Mouse (Mus musculus) stomach, embryonic 15.5 days (tissue): ENCODE data around the gene F2rl2. TPM values are rescaled to one million over a fixed set of nuclear protein-coding genes. Genes with fewer than 3 reads are reported as not detected.

Source experiments
- ATAC-seq: fragments of 200-750 bp; cut with Nextera tagmentation; 2 replicates; pipeline ENCODE4 v1.8.0; 2017; ENCODE audit warnings: low read depth, moderate number of reproducible peaks, moderate TSS enrichment; ENCODE audit not compliant: insufficient read depth, low FRiP score
- H3K27ac ChIP-seq: fragments of 300-500 bp; sonication (generic); 2 replicates; pipeline ENCODE4 v1.5.1; 2015; ENCODE audit warnings: mild to moderate bottlenecking, inconsistent platforms
- H3K27me3 ChIP-seq: fragments of 300-500 bp; sonication (generic); replicated peaks from 2 replicates; pipeline ENCODE4 v1.6.1; 2015; ENCODE audit warnings: inconsistent platforms
- H3K36me3 ChIP-seq: fragments of 300-500 bp; sonication (generic); 2 replicates; pipeline ENCODE4 v1.6.1; 2015; ENCODE audit warnings: inconsistent platforms
- H3K4me1 ChIP-seq: fragments of 300-500 bp; sonication (generic); 2 replicates; pipeline ENCODE4 v1.6.1; 2015; ENCODE audit warnings: inconsistent platforms
- H3K4me2 ChIP-seq: fragments of 300-500 bp; sonication (generic); 2 replicates; pipeline ENCODE4 v1.6.1; 2015; ENCODE audit warnings: mild to moderate bottlenecking, inconsistent platforms
- H3K4me3 ChIP-seq: fragments of 300-500 bp; sonication (generic); replicated peaks from 2 replicates; pipeline ENCODE4 v1.5.1; 2015; ENCODE audit warnings: inconsistent platforms
- H3K9ac ChIP-seq: fragments of 300-500 bp; sonication (generic); 2 replicates; pipeline ENCODE4 v1.6.1; 2015; ENCODE audit warnings: inconsistent platforms
- H3K9me3 ChIP-seq: fragments of 300-500 bp; sonication (generic); 2 replicates; pipeline ENCODE4 v1.6.1; 2016; ENCODE audit warnings: inconsistent platforms
- WGBS: fragments of 180-500 bp; shearing (Covaris S2); methylation state at CpG from one replicate; pipeline ENCODE4 v1.1.7; 2015; 5-methylcytosine and 5-hydroxymethylcytosine counted together
- polyA plus RNA-seq: library from polyadenylated mRNA; unstranded; fragments of >200 nt; fragmentation: Nextera tagmentation; extraction: Ambion mirVana; gene quantifications from 2 replicates; pipeline ENCODE4 v1.2.1, GENCODE M21; 2015

F2rl2 gene
- polyA plus RNA-seq, 1 experiment from 2014 or later = 0.42 TPM

DNA sequence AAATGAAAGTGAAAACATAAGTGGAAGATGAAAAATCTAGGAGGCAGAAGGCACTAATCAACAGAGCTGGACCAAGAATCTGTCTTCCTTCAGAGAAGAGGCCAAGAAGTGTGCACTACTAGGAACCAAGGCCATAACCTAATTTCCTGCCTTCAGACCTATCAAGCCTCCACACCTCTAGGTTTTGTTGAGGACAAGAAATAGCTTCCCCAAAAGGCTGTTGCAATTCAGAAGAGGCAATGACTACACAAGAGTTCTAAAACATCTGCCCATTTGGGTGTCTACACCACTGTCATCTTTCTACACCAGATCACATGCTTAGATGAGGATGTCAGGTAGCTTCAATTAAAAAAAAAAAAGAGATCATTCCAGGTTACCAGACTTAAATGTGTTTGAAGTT lies 15.4 kb downstream of the F2rl2 start:
- Histone ChIP-seq H3K4me1 (no peaks in the 10 kb centered on the region), H3K4me3 (no peak overlapping the region), H3K27me3 (no peaks in the 10 kb centered on the region), H3K4me2 (no peak overlapping the region), H3K9ac (no peak overlapping the region), H3K36me3 (0 out of 2 replicates have a peak, but pooled peaks cover 2% of the 10 kb centered on the region), H3K27ac (no peak overlapping the region), H3K9me3 (no peaks in the 10 kb centered on the region)
- ATAC-seq = no peak

DNA sequence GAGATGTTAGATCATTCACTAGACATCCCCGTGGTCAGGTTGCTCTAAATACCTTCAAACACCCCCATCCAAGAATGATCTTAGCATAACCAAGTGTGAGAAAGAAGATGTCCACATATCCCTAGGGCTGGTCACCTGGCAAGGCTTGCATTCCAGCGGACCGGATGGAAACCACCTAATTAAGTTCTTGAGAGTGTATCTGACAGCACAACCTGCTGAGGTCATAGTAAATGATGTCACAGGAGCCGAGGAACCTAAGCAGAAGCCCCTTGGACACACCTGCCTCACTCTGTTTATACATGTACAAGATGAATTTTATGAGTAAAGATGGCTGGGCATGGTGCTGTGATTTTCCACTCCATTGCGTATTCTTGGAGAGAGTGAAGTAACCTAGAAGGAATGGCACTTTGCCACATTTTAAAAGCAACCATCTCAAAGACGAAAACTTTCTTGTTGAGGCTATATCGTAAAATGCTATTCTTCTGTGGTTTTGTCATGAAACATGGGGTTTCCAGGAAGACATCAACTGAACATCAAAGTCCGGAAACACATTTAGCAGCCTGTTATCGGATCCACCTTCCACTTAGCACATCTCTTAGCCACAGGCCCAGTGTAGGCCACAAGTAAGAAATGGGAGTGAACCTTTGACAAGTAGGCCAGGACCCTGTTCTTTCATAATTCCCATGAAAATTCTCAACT lies 16.1 kb downstream of the F2rl2 start:
- WGBS = 80% methylated on average over 9 of the region's 9 CpGs
- ATAC-seq = no peak

GRCm38 (mm10) chr13:95714271-95714975 lies 17.8 kb downstream of the F2rl2 start:
- WGBS = 57% methylated on average over 3 of the region's 3 CpGs
- no peak overlapping the region for H3K4me3 ChIP-seq
- 0 out of 2 replicates have a peak, but pooled peaks cover 2% of the 10 kb centered on the region for H3K36me3 ChIP-seq
- H3K27me3 ChIP-seq = no peaks in the 10 kb centered on the region
- H3K27ac ChIP-seq = no peak overlapping the region
- no peak for ATAC-seq
- H3K4me2 ChIP-seq = no peak overlapping the region
- H3K9ac ChIP-seq = no peak overlapping the region
- H3K9me3 ChIP-seq = no peaks in the 10 kb centered on the region
- H3K4me1 ChIP-seq = no peaks in the 10 kb centered on the region

More for the DNA sequence above, 16.1 kb downstream of the F2rl2 start:
- Histone ChIP-seq H3K4me1 (no peaks in the 10 kb centered on the region), H3K4me3 (no peak overlapping the region), H3K9me3 (no peaks in the 10 kb centered on the region), H3K4me2 (no peak overlapping the region), H3K27ac (no peak overlapping the region), H3K27me3 (no peaks in the 10 kb centered on the region), H3K9ac (no peak overlapping the region), H3K36me3 (0 out of 2 replicates have a peak, but pooled peaks cover 2% of the 10 kb centered on the region)

GRCm38 (mm10) chr13:95715356-95715755 lies 18.7 kb downstream of the F2rl2 start:
- no peak overlapping the region for H3K4me3 ChIP-seq
- WGBS = 74% methylated on average over 4 of the region's 4 CpGs
- H3K9me3 ChIP-seq = no peaks in the 10 kb centered on the region
- H3K27ac ChIP-seq = no peak overlapping the region
- H3K4me1 ChIP-seq = no peaks in the 10 kb centered on the region
- 0 out of 2 replicates have a peak, but pooled peaks cover 2% of the 10 kb centered on the region for H3K36me3 ChIP-seq
- no peak overlapping the region for H3K4me2 ChIP-seq
- ATAC-seq = no peak
- H3K27me3 ChIP-seq = no peaks in the 10 kb centered on the region
- H3K9ac ChIP-seq = no peak overlapping the region

GRCm38 (mm10) chr13:95719320-95720232 lies 22.9 kb downstream of the F2rl2 start:
- Histone ChIP-seq H3K4me1 (no peaks in the 10 kb centered on the region), H3K27ac (no peak overlapping the region), H3K27me3 (no peaks in the 10 kb centered on the region), H3K4me2 (peak overlapping the region; percentile 37), H3K9ac (no peak overlapping the region), H3K4me3 (peak overlapping the region; percentile 4; the same call in 1 of the 2 replicates), H3K9me3 (no peaks in the 10 kb centered on the region), H3K36me3 (no peaks in the 10 kb centered on the region)
- ATAC-seq = no peak
- WGBS = 56% methylated on average over 14 of the region's 14 CpGs

- H3K9ac ChIP-seq = no peak overlapping the region
- H3K4me3 ChIP-seq = no peak overlapping the region
- ATAC-seq = no peak
- H3K9me3 ChIP-seq = no peaks in the 10 kb centered on the region
- H3K4me1 ChIP-seq = no peaks in the 10 kb centered on the region
- no peak overlapping the region for H3K4me2 ChIP-seq
- H3K27ac ChIP-seq = no peak overlapping the region
- 89% methylated on average over 4 of the region's 4 CpGs for WGBS
- H3K27me3 ChIP-seq = no peaks in the 10 kb centered on the region
- no peaks in the 10 kb centered on the region; the same call in 1 of the 2 replicates for H3K36me3 ChIP-seq
Measured at GRCm38 (mm10) chr13:95730491-95730890, 33.8 kb downstream of the F2rl2 start.

DNA sequence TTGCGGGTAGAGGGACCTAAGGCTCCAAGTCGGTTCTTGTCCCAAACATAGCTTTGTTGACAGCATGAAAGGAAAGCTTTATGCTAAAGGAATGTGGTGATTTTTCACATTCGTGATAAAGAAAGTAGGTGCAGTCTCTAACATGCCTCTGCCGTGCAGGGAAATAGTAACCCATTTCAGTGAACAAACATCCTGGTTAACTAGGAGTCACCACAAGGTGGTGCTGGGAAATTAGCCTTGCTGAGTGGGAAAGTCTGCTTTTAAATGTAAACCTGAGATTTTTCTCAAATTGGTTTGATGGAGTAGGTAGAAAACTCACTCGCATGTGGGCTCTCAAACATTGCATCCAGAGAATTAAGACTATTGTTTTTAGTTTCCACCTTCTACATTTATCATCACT lies 43.0 kb downstream of the F2rl2 start:
- Histone ChIP-seq H3K4me2 (no peak overlapping the region), H3K27me3 (no peaks in the 10 kb centered on the region), H3K27ac (no peak overlapping the region), H3K9me3 (no peaks in the 10 kb centered on the region), H3K4me1 (peaks cover 10% of the 10 kb centered on the region; the same call in 1 of the 2 replicates), H3K36me3 (no peaks in the 10 kb centered on the region), H3K9ac (no peak overlapping the region), H3K4me3 (no peak overlapping the region)
- 55% methylated on average over 5 of the region's 5 CpGs for WGBS
- ATAC-seq = no peak

DNA sequence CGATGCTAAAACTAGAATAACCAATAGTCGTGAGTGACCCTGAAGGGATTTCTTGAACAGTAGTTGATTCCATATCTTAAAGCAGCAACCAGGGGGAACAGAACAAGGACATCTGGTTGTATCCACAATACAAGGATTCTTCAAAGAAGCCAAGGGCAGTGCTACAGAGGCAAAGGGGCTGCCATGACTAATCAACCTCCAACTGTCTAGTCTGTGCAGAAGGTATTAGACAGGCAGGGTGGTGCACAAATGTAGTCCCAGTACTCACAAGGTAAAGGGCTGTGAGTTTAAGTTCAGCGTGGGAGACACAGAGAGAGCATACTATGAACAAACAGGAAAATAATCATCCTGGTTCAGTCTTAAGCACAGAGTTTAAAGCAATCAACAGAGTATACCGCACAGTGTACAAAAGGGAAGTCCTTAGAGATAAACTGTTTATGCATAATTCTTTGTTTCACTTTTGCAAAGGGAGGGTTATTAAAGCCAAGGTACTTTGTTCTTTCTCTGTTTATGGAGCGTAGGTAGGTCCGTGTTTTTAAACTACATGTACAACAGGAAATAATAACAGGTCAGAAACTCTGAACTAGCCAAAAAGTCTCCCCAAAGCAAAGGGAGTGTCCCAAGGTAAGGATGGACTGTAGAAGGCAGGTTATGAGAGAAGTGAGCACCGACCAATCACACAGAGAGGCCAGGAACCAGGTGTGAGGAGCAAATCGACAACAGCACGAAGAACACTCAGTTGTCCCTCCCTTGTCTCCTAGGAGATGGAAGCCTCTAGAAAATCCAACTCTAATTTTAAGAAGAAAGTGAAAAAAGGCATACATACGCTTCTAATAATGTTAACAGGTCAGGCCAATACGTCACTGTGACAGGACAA lies 45.4 kb downstream of the F2rl2 start:
- Histone ChIP-seq H3K36me3 (no peaks in the 10 kb centered on the region), H3K27me3 (no peaks in the 10 kb centered on the region), H3K9ac (no peak overlapping the region), H3K4me3 (no peak overlapping the region), H3K27ac (peak overlapping the region; percentile 62; the same call in 1 of the 2 replicates), H3K4me1 (peaks cover 10% of the 10 kb centered on the region; the same call in 1 of the 2 replicates), H3K4me2 (no peak overlapping the region), H3K9me3 (no peaks in the 10 kb centered on the region)
- ATAC-seq = no peak
- WGBS = 73% methylated on average over 11 of the region's 11 CpGs

DNA sequence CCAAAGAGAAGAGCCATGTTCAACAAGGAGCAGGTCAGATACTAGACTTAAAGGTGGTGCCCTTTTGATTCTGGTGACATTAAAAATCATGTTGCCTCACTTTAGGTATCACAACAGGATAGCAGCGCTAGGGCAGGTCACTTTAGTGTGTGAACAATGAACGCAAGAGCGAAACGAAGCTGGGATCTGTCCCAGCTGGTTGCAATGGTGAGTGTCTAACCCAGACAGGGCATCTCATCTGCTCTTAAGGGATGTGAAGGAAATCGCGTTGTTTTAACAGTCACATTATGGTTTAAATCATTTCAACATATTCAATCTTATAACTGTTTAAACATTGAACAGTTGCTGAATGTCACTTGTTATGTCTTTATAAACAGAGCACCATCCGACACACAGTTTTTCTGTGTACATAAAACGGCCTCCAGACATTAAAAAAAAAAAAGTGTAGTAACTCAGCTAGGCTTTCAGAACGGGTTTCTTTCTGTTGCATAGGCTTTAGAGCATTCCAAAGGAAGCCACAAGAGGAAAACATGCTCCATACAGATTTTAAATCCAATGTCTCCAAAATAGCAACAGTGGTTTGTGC lies 46.3 kb downstream of the F2rl2 start:
- 38% methylated on average over 9 of the region's 9 CpGs for WGBS
- Histone ChIP-seq H3K27me3 (no peaks in the 10 kb centered on the region), H3K4me3 (no peak overlapping the region), H3K4me2 (no peak overlapping the region), H3K36me3 (no peaks in the 10 kb centered on the region), H3K9ac (no peak overlapping the region), H3K27ac (peak overlapping the region; percentile 87; the same call in 1 of the 2 replicates), H3K4me1 (peaks cover 10% of the 10 kb centered on the region; the same call in 1 of the 2 replicates), H3K9me3 (no peaks in the 10 kb centered on the region)
- 0 out of 2 replicates have a peak, but pooled peaks have one; percentile 25 for ATAC-seq

DNA sequence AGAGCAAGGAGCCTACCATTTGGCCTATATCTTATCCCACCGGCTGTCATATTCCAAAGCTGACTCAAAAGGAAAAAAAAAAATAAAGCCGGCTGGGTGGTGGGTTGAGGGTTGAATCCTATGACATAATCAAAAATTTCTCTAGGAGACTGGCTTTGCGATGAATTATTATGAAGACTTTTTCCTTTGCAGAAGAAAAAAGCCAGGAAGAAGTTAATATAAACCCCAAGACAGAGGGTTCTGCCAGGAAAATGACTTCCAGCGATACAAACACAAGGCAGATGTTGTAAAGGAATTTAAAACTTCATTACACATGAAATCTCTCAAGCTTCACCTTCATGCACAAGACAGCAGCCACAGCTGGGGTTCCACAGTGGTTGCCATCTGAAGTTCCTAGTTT lies 48.8 kb downstream of the F2rl2 start:
- Histone ChIP-seq H3K27me3 (no peaks in the 10 kb centered on the region), H3K36me3 (no peaks in the 10 kb centered on the region), H3K9me3 (no peaks in the 10 kb centered on the region), H3K4me2 (no peak overlapping the region), H3K9ac (no peak overlapping the region), H3K4me3 (no peak overlapping the region), H3K4me1 (peaks cover 10% of the 10 kb centered on the region; the same call in 1 of the 2 replicates), H3K27ac (peak overlapping the region; percentile 87; the same call in 1 of the 2 replicates)
- ATAC-seq = peak; percentile 33; the same call in 1 of the 2 replicates
- WGBS = 45% methylated on average over 4 of the region's 4 CpGs
